Mouse (Mus musculus): ENCODE results near the gene Impad1. TPM values are rescaled to one million over a fixed set of nuclear protein-coding genes. Genes with fewer than 3 reads are reported as not detected.

Impad1 gene
- total RNA-seq, 1 experiment from 2014 or later = 68.1 TPM

DNA sequence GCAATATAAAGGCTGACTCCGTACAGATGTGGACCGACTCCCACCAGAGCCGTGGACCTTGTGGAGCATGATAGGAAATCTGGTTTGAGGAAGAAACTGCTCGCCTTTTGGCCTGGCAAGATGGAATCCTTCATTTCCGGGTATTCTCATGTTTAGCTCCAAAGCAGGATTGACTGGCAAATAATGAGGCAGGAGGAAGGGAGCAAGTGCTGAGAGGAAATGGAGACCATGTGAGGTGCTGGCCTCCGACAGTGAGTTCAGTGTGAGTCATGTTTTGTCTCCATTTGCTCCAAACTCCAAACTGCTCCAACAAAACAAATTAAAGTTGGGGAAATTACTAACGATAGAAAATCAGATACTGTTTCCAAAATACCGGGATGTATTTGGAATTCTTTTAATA is 69.3 kb downstream of the Impad1 start:
- ATAC-seq (replicated peaks in 1 of 2; ENCODE audit: insufficient read depth in 1 of 2, low FRiP score in 2 of 2, low TSS enrichment in 1 of 2, low read depth in 1 of 2, poor library complexity in 2 of 2, severe bottlenecking in 2 of 2) = no peak

GRCm38 (mm10) chr4:4722081-4722480 is 71.1 kb downstream of the Impad1 start:
- ATAC-seq (replicated peaks in 1 of 2; ENCODE audit: insufficient read depth in 1 of 2, low FRiP score in 2 of 2, low TSS enrichment in 1 of 2, low read depth in 1 of 2, poor library complexity in 2 of 2, severe bottlenecking in 2 of 2) = no peak

GRCm38 (mm10) chr4:4717763-4718347 is 75.3 kb downstream of the Impad1 start:
- ATAC-seq (replicated peaks in 1 of 2; ENCODE audit: insufficient read depth in 1 of 2, low FRiP score in 2 of 2, low TSS enrichment in 1 of 2, low read depth in 1 of 2, poor library complexity in 2 of 2, severe bottlenecking in 2 of 2) = no peak
